Mouse (Mus musculus): ENCODE data around the gene Pax5. TPM values are rescaled to one million over a fixed set of nuclear protein-coding genes. Genes with fewer than 3 reads are reported as not detected.

Gene Pax5
- polyA plus RNA-seq, 1 experiment: 35.6 TPM

GRCm38 (mm10) chr4:44702891-44703685 lies 7.2 kb downstream of the Pax5 start:
- 4% methylated on average over 58 of the region's 58 CpGs for WGBS
- peak overlapping the region; percentile 31 for H3K4me3 ChIP-seq (replicated peaks; ENCODE audit: control insufficient read depth, low read depth, low read length)
- no peaks in the 10 kb centered on the region; the same call in none of the 2 replicates for H3K4me1 ChIP-seq (ENCODE audit: control insufficient read depth, insufficient read depth, low read length)
- peak overlapping the region; percentile 26; the same call in 1 of the 2 replicates for H3K27ac ChIP-seq (ENCODE audit: control insufficient read depth, insufficient read depth, low read depth, low read length, poor library complexity)
- TF ChIP-seq POLR2A (IDR thresholded peaks at IDR 0.05; ENCODE audit: borderline replicate concordance, control insufficient read depth, low read depth, low read length): no peak
- TF ChIP-seq CTCF (IDR thresholded peaks at IDR 0.05; ENCODE audit: control insufficient read depth, insufficient read depth, low read length): no peak

DNA sequence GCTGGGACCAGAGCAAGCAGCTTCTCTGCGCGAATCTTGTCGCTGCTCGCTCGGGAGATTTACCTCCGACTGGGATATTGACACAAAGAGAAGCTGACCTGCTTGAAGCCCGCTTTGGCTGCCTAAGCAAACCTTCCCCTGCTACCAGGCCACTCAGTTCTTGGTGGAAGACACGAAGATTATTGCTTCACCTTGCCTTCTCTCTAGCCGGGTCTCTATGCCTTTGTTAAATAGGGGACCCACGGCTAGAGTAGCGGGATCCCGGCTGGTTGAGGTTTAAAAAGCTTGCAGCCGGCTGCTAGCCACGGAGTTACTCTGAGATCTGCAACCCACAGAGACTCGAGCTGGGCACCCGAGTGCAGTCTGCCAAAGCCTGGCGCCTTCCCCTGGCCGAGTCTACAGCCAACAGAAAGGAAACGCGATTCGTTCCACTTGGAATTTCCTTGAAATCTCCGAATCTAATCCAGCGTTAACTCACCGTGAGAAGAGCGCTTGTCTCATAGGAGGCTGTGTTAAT lies 8.2 kb downstream of the Pax5 start:
- Histone ChIP-seq H3K27ac (ENCODE audit: control insufficient read depth, insufficient read depth, low read depth, low read length, poor library complexity) (no peak overlapping the region), H3K4me3 (replicated peaks; ENCODE audit: control insufficient read depth, low read depth, low read length) (peak overlapping the region; percentile 33), H3K4me1 (ENCODE audit: control insufficient read depth, insufficient read depth, low read length) (no peaks in the 10 kb centered on the region; the same call in none of the 2 replicates)
- WGBS: 4% methylated on average over 25 of the region's 25 CpGs
- TF ChIP-seq POLR2A (IDR thresholded peaks at IDR 0.05; ENCODE audit: borderline replicate concordance, control insufficient read depth, low read depth, low read length) (no peak), CTCF (IDR thresholded peaks at IDR 0.05; ENCODE audit: control insufficient read depth, insufficient read depth, low read length) (no peak)

- Histone ChIP-seq H3K4me3 (replicated peaks; ENCODE audit: control insufficient read depth, low read depth, low read length) (peak overlapping the region; percentile 32), H3K27ac (ENCODE audit: control insufficient read depth, insufficient read depth, low read depth, low read length, poor library complexity) (no peak overlapping the region), H3K4me1 (ENCODE audit: control insufficient read depth, insufficient read depth, low read length) (no peaks in the 10 kb centered on the region; the same call in 1 of the 2 replicates)
- WGBS: 3% methylated on average over 9 of the region's 9 CpGs
- TF ChIP-seq CTCF (IDR thresholded peaks at IDR 0.05; ENCODE audit: control insufficient read depth, insufficient read depth, low read length): no peak
- no peak for TF ChIP-seq POLR2A (IDR thresholded peaks at IDR 0.05; ENCODE audit: borderline replicate concordance, control insufficient read depth, low read depth, low read length)
These were observed 8.8 kb downstream of the Pax5 start for GRCm38 (mm10) chr4:44701513-44701912.

DNA sequence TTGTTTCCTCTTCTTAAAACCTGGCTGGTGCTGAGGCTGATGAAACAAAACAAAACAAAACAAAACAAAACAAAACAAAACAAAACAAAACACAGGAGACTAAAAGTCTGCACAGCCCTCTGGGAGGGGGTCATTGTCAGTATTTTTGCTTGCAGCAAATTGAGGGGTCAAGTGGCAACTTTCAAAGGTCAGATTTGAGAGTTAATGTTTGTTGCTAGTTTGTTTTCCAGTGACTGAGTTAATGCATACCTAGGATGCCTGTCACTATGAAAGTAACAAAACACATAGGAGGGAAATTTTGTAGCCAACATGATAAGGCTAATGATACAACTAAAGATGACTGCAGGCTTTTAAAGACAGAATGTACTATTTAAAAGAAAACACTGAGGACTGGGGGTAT lies 13.6 kb downstream of the Pax5 start:
- TF ChIP-seq POLR2A (IDR thresholded peaks at IDR 0.05; ENCODE audit: borderline replicate concordance, control insufficient read depth, low read depth, low read length) (no peak), CTCF (IDR thresholded peaks at IDR 0.05; ENCODE audit: control insufficient read depth, insufficient read depth, low read length) (no peak)
- Histone ChIP-seq H3K4me3 (replicated peaks; ENCODE audit: control insufficient read depth, low read depth, low read length) (no peak overlapping the region), H3K27ac (ENCODE audit: control insufficient read depth, insufficient read depth, low read depth, low read length, poor library complexity) (no peak overlapping the region), H3K4me1 (ENCODE audit: control insufficient read depth, insufficient read depth, low read length) (no peaks in the 10 kb centered on the region)

- WGBS: 57% methylated on average over 15 of the region's 15 CpGs
- Histone ChIP-seq H3K4me1 (ENCODE audit: control insufficient read depth, insufficient read depth, low read length) (no peaks in the 10 kb centered on the region), H3K4me3 (replicated peaks; ENCODE audit: control insufficient read depth, low read depth, low read length) (no peak overlapping the region), H3K27ac (ENCODE audit: control insufficient read depth, insufficient read depth, low read depth, low read length, poor library complexity) (no peak overlapping the region)
- no peak for TF ChIP-seq CTCF (IDR thresholded peaks at IDR 0.05; ENCODE audit: control insufficient read depth, insufficient read depth, low read length)
- no peak for TF ChIP-seq POLR2A (IDR thresholded peaks at IDR 0.05; ENCODE audit: borderline replicate concordance, control insufficient read depth, low read depth, low read length)
These were observed 15.9 kb downstream of the Pax5 start for GRCm38 (mm10) chr4:44694369-44694768.

- no peaks in the 10 kb centered on the region for H3K4me1 ChIP-seq (ENCODE audit: control insufficient read depth, insufficient read depth, low read length)
- TF ChIP-seq POLR2A (IDR thresholded peaks at IDR 0.05; ENCODE audit: borderline replicate concordance, control insufficient read depth, low read depth, low read length): no peak
- 30% methylated on average over 6 of the region's 6 CpGs for WGBS
- no peak overlapping the region for H3K4me3 ChIP-seq (replicated peaks; ENCODE audit: control insufficient read depth, low read depth, low read length)
- no peak overlapping the region for H3K27ac ChIP-seq (ENCODE audit: control insufficient read depth, insufficient read depth, low read depth, low read length, poor library complexity)
These were observed 24.7 kb downstream of the Pax5 start for GRCm38 (mm10) chr4:44685582-44685981.

- Histone ChIP-seq H3K4me3 (replicated peaks; ENCODE audit: control insufficient read depth, low read depth, low read length) (no peak overlapping the region), H3K27ac (ENCODE audit: control insufficient read depth, insufficient read depth, low read depth, low read length, poor library complexity) (peak overlapping the region; percentile 41; the same call in 1 of the 2 replicates), H3K4me1 (ENCODE audit: control insufficient read depth, insufficient read depth, low read length) (no peaks in the 10 kb centered on the region)
- no peak for TF ChIP-seq POLR2A (IDR thresholded peaks at IDR 0.05; ENCODE audit: borderline replicate concordance, control insufficient read depth, low read depth, low read length)
- no peak for TF ChIP-seq CTCF (IDR thresholded peaks at IDR 0.05; ENCODE audit: control insufficient read depth, insufficient read depth, low read length)
- 41% methylated on average over 6 of the region's 6 CpGs for WGBS
These were observed 29.9 kb downstream of the Pax5 start for GRCm38 (mm10) chr4:44680242-44680897.

DNA sequence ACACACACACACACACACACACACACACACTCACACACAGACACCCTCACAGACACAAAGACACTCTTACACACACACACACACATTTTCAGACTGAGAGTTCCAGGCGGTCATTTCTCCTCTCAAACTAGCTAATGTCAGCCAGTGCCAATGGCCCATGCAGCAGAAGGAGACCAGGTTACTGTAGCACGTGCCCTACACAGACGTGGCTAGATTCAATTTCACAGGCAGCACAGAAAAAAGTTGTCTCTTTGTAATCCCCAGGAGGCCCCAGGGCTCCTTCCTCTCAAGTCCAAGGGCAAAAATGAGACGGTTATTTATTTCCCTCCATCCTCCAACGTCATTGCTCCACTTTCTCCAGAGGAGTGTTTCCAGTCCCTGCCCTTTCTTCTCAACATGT lies 31.6 kb downstream of the Pax5 start:
- H3K27ac ChIP-seq (ENCODE audit: control insufficient read depth, insufficient read depth, low read depth, low read length, poor library complexity): 0 out of 2 replicates have a peak overlapping the region, but pooled peaks have one; percentile 0
- TF ChIP-seq POLR2A (IDR thresholded peaks at IDR 0.05; ENCODE audit: borderline replicate concordance, control insufficient read depth, low read depth, low read length) (no peak), CTCF (IDR thresholded peaks at IDR 0.05; ENCODE audit: control insufficient read depth, insufficient read depth, low read length) (no peak)
- 33% methylated on average over 5 of the region's 5 CpGs for WGBS
- no peaks in the 10 kb centered on the region; the same call in 1 of the 2 replicates for H3K4me1 ChIP-seq (ENCODE audit: control insufficient read depth, insufficient read depth, low read length)
- H3K4me3 ChIP-seq (replicated peaks; ENCODE audit: control insufficient read depth, low read depth, low read length): no peak overlapping the region

Data from bone marrow, adult 2 months (tissue).